Mouse (Mus musculus): ENCODE data around the gene Cadm3.

DNA sequence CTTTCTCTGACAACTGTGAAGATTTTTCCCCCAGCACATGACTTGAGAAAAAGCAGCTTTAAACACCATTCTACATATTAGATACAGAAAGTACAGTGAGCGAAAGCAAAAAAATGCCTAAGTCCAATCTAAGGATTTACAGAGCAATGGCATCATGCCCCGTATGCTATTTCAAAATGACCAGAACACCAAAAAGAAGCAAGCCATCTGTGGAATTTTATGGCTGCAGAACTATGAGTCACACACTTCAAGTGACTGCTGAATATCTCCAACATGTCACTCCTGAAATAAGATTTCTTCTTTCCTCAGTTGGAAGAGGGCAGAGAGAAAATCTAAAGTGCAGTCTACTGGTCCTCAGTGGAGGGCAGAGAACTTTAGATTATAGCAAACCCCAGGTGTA is 4.1 kb downstream of the Cadm3 start:
- TF ChIP-seq CTCF (IDR thresholded peaks at IDR 0.05; ENCODE audit: insufficient read depth, low read length): no peak
- TF ChIP-seq POLR2A (IDR thresholded peaks at IDR 0.05; ENCODE audit: borderline replicate concordance, extremely low read depth, low read depth, low read length): no peak
